Mouse (Mus musculus): ENCODE data around the gene Dhdh.
A peak's percentile ranks its signal among the peaks of the same experiment; 100 is the strongest.

The Dhdh gene

GRCm38 (mm10) chr7:45451344-45451982 is 37.1 kb downstream of the Dhdh start:
- Histone ChIP-seq H3K9me3 (ENCODE audit: low read length) (no peaks in the 10 kb centered on the region), H3K4me1 (replicated peaks; ENCODE audit: low read depth, low read length) (peaks cover 70% of the 10 kb centered on the region), H3K4me3 (replicated peaks; ENCODE audit: low read length) (peak overlapping the region; percentile 57), H3K27me3 (ENCODE audit: insufficient read depth, low read length) (no peaks in the 10 kb centered on the region), H3K36me3 (ENCODE audit: insufficient read depth, low read length) (peaks cover 65% of the 10 kb centered on the region)
- TF ChIP-seq NANOG (IDR thresholded peaks at IDR 0.05; ENCODE audit: borderline replicate concordance, low read length) (no peak), CTCF (conservative IDR thresholded peaks at IDR 0.05; ENCODE audit: low read length) (peak; percentile 95)

GRCm38 (mm10) chr7:45449974-45450373 is 38.6 kb downstream of the Dhdh start:
- H3K9me3 ChIP-seq (ENCODE audit: low read length) = no peaks in the 10 kb centered on the region
- no peak for TF ChIP-seq POU5F1 (IDR thresholded peaks at IDR 0.05; ENCODE audit: borderline replicate concordance, low read length)
- TF ChIP-seq NANOG (IDR thresholded peaks at IDR 0.05; ENCODE audit: borderline replicate concordance, low read length) = no peak
- no peak for TF ChIP-seq CTCF (conservative IDR thresholded peaks at IDR 0.05; ENCODE audit: low read length)
- peaks cover 59% of the 10 kb centered on the region for H3K4me1 ChIP-seq (replicated peaks; ENCODE audit: low read depth, low read length)
- H3K27me3 ChIP-seq (ENCODE audit: insufficient read depth, low read length) = no peaks in the 10 kb centered on the region
- H3K36me3 ChIP-seq (ENCODE audit: insufficient read depth, low read length) = peaks cover 65% of the 10 kb centered on the region
- H3K4me3 ChIP-seq (replicated peaks; ENCODE audit: low read length) = no peak overlapping the region

GRCm38 (mm10) chr7:45447325-45447990 is 41.1 kb downstream of the Dhdh start:
- Histone ChIP-seq H3K27me3 (ENCODE audit: insufficient read depth, low read length) (no peaks in the 10 kb centered on the region), H3K4me3 (replicated peaks; ENCODE audit: low read length) (peak overlapping the region; percentile 50), H3K4me1 (replicated peaks; ENCODE audit: low read depth, low read length) (peaks cover 74% of the 10 kb centered on the region), H3K9me3 (ENCODE audit: low read length) (no peaks in the 10 kb centered on the region), H3K36me3 (ENCODE audit: insufficient read depth, low read length) (peaks cover 69% of the 10 kb centered on the region)
- TF ChIP-seq CTCF (conservative IDR thresholded peaks at IDR 0.05; ENCODE audit: low read length) (peak; percentile 39), NANOG (IDR thresholded peaks at IDR 0.05; ENCODE audit: borderline replicate concordance, low read length) (no peak)

- Histone ChIP-seq H3K4me3 (replicated peaks; ENCODE audit: low read length) (no peak overlapping the region), H3K4me1 (replicated peaks; ENCODE audit: low read depth, low read length) (peaks cover 70% of the 10 kb centered on the region), H3K9me3 (ENCODE audit: low read length) (no peaks in the 10 kb centered on the region), H3K36me3 (ENCODE audit: insufficient read depth, low read length) (peaks cover 65% of the 10 kb centered on the region), H3K27me3 (ENCODE audit: insufficient read depth, low read length) (no peaks in the 10 kb centered on the region)
- TF ChIP-seq CTCF (conservative IDR thresholded peaks at IDR 0.05; ENCODE audit: low read length) (no peak), NANOG (IDR thresholded peaks at IDR 0.05; ENCODE audit: borderline replicate concordance, low read length) (no peak), POU5F1 (IDR thresholded peaks at IDR 0.05; ENCODE audit: borderline replicate concordance, low read length) (no peak)
Observed at GRCm38 (mm10) chr7:45446589-45446988, 42.0 kb downstream of the Dhdh start.

GRCm38 (mm10) chr7:45443526-45444420 is 44.8 kb downstream of the Dhdh start:
- no peak for TF ChIP-seq NANOG (IDR thresholded peaks at IDR 0.05; ENCODE audit: borderline replicate concordance, low read length)
- TF ChIP-seq POU5F1 (IDR thresholded peaks at IDR 0.05; ENCODE audit: borderline replicate concordance, low read length) = no peak
- TF ChIP-seq CTCF (conservative IDR thresholded peaks at IDR 0.05; ENCODE audit: low read length) = no peak
- H3K4me3 ChIP-seq (replicated peaks; ENCODE audit: low read length) = no peak overlapping the region
- no peaks in the 10 kb centered on the region for H3K9me3 ChIP-seq (ENCODE audit: low read length)
- peaks cover 72% of the 10 kb centered on the region for H3K4me1 ChIP-seq (replicated peaks; ENCODE audit: low read depth, low read length)
- no peaks in the 10 kb centered on the region for H3K27me3 ChIP-seq (ENCODE audit: insufficient read depth, low read length)
- H3K36me3 ChIP-seq (ENCODE audit: insufficient read depth, low read length) = peaks cover 55% of the 10 kb centered on the region

- peaks cover 78% of the 10 kb centered on the region for H3K4me1 ChIP-seq (replicated peaks; ENCODE audit: low read depth, low read length)
- TF ChIP-seq CTCF (conservative IDR thresholded peaks at IDR 0.05; ENCODE audit: low read length) (peak; percentile 19; the same call in 1 of the 2 replicates), NANOG (IDR thresholded peaks at IDR 0.05; ENCODE audit: borderline replicate concordance, low read length) (no peak)
- no peaks in the 10 kb centered on the region for H3K27me3 ChIP-seq (ENCODE audit: insufficient read depth, low read length)
- H3K4me3 ChIP-seq (replicated peaks; ENCODE audit: low read length) = peak within 1 kb of the TSS; percentile 80
- peaks cover 22% of the 10 kb centered on the region for H3K36me3 ChIP-seq (ENCODE audit: insufficient read depth, low read length)
- H3K9me3 ChIP-seq (ENCODE audit: low read length) = no peaks in the 10 kb centered on the region
Observed at GRCm38 (mm10) chr7:45437521-45438276, 50.9 kb downstream of the Dhdh start, which contains the start of gene Ruvbl2. Gene Ruvbl2 (minus strand): TSS chr7:45438096.

GRCm38 (mm10) chr7:45437046-45437445 is 51.6 kb downstream of the Dhdh start:
- Histone ChIP-seq H3K9me3 (ENCODE audit: low read length) (no peaks in the 10 kb centered on the region), H3K36me3 (ENCODE audit: insufficient read depth, low read length) (peaks cover 23% of the 10 kb centered on the region), H3K4me3 (replicated peaks; ENCODE audit: low read length) (peak overlapping the region; percentile 80), H3K4me1 (replicated peaks; ENCODE audit: low read depth, low read length) (peaks cover 80% of the 10 kb centered on the region), H3K27me3 (ENCODE audit: insufficient read depth, low read length) (no peaks in the 10 kb centered on the region)
- TF ChIP-seq POU5F1 (IDR thresholded peaks at IDR 0.05; ENCODE audit: borderline replicate concordance, low read length) (no peak), CTCF (conservative IDR thresholded peaks at IDR 0.05; ENCODE audit: low read length) (no peak), NANOG (IDR thresholded peaks at IDR 0.05; ENCODE audit: borderline replicate concordance, low read length) (no peak)

- no peaks in the 10 kb centered on the region for H3K9me3 ChIP-seq (ENCODE audit: low read length)
- TF ChIP-seq NANOG (IDR thresholded peaks at IDR 0.05; ENCODE audit: borderline replicate concordance, low read length) = no peak
- H3K4me1 ChIP-seq (replicated peaks; ENCODE audit: low read depth, low read length) = peaks cover 82% of the 10 kb centered on the region
- peaks cover 25% of the 10 kb centered on the region for H3K36me3 ChIP-seq (ENCODE audit: insufficient read depth, low read length)
- no peaks in the 10 kb centered on the region for H3K27me3 ChIP-seq (ENCODE audit: insufficient read depth, low read length)
- peak overlapping the region; percentile 80; the same call in 1 of the 2 replicates for H3K4me3 ChIP-seq (replicated peaks; ENCODE audit: low read length)
Observed at GRCm38 (mm10) chr7:45436444-45436843, 52.2 kb downstream of the Dhdh start.

Data from E14TG2a.4 (cell line).